Mouse (Mus musculus): Measurements from ENCODE around the gene Eln. TPM values are rescaled to one million over a fixed set of nuclear protein-coding genes. Genes with fewer than 3 reads are reported as not detected.

The Eln gene
- total and polyA plus RNA-seq, 3 experiments: 0.22 TPM; not detected in 2

- no peaks in the 10 kb centered on the region for H3K36me3 ChIP-seq (replicated peaks)
- DNase-seq (ENCODE audit: low spot score) (no peak), ATAC-seq (ENCODE audit: extremely low read depth, insufficient number of reproducible peaks, low FRiP score, poor library complexity, severe bottlenecking) (no peak)
- H3K4me3 ChIP-seq (ENCODE audit: low read depth, low read length): no peak overlapping the region
- H3K4me1 ChIP-seq (ENCODE audit: insufficient read depth, low read depth, low read length): peaks cover 10% of the 10 kb centered on the region; the same call in 1 of the 2 replicates
- peaks cover 53% of the 10 kb centered on the region for H3K27me3 ChIP-seq (ENCODE audit: insufficient read depth, low read length)
- H3K9me3 ChIP-seq (replicated peaks): no peaks in the 10 kb centered on the region
- no peak for TF ChIP-seq TAL1 (conservative IDR thresholded peaks at IDR 0.05; ENCODE audit: low read depth, low read length)
- TF ChIP-seq CTCF (IDR thresholded peaks at IDR 0.05; ENCODE audit: low read depth, low read length): no peak
- no peak for TF ChIP-seq GATA2 (IDR thresholded peaks at IDR 0.05; ENCODE audit: borderline replicate concordance, low read depth, low read length)
- TF ChIP-seq GATA1 (IDR thresholded peaks at IDR 0.05; ENCODE audit: borderline replicate concordance, low read length): no peak
- no peak for TF ChIP-seq POLR2AphosphoS5 (IDR thresholded peaks at IDR 0.05; ENCODE audit: insufficient replicate concordance, low read depth, low read length)
These were observed 69.1 kb downstream of the Eln start for GRCm38 (mm10) chr5:134678031-134678430.

- TF ChIP-seq GATA1 (IDR thresholded peaks at IDR 0.05; ENCODE audit: borderline replicate concordance, low read length) (no peak), POLR2AphosphoS5 (IDR thresholded peaks at IDR 0.05; ENCODE audit: insufficient replicate concordance, low read depth, low read length) (no peak), CTCF (IDR thresholded peaks at IDR 0.05; ENCODE audit: low read depth, low read length) (no peak), TAL1 (conservative IDR thresholded peaks at IDR 0.05; ENCODE audit: low read depth, low read length) (no peak), GATA2 (IDR thresholded peaks at IDR 0.05; ENCODE audit: borderline replicate concordance, low read depth, low read length) (no peak)
- H3K4me3 ChIP-seq (ENCODE audit: low read depth, low read length): no peak overlapping the region
- ATAC-seq (ENCODE audit: extremely low read depth, insufficient number of reproducible peaks, low FRiP score, poor library complexity, severe bottlenecking) (no peak), DNase-seq (ENCODE audit: low spot score) (no peak)
- peaks cover 10% of the 10 kb centered on the region; the same call in 1 of the 2 replicates for H3K4me1 ChIP-seq (ENCODE audit: insufficient read depth, low read depth, low read length)
- no peaks in the 10 kb centered on the region for H3K36me3 ChIP-seq (replicated peaks)
- peaks cover 56% of the 10 kb centered on the region for H3K27me3 ChIP-seq (ENCODE audit: insufficient read depth, low read length)
- H3K9me3 ChIP-seq (replicated peaks): no peaks in the 10 kb centered on the region
These were observed 69.6 kb downstream of the Eln start for GRCm38 (mm10) chr5:134677491-134677890.

- DNase-seq (ENCODE audit: low spot score) (peak; percentile 53), ATAC-seq (ENCODE audit: extremely low read depth, insufficient number of reproducible peaks, low FRiP score, poor library complexity, severe bottlenecking) (no peak; the same call in 1 of the 2 replicates)
- Histone ChIP-seq H3K9me3 (replicated peaks) (no peaks in the 10 kb centered on the region), H3K4me1 (ENCODE audit: insufficient read depth, low read depth, low read length) (peaks cover 10% of the 10 kb centered on the region; the same call in 1 of the 2 replicates), H3K36me3 (replicated peaks) (no peaks in the 10 kb centered on the region), H3K4me3 (ENCODE audit: low read depth, low read length) (no peak overlapping the region), H3K27me3 (ENCODE audit: insufficient read depth, low read length) (peaks cover 59% of the 10 kb centered on the region)
- TF ChIP-seq GATA1 (IDR thresholded peaks at IDR 0.05; ENCODE audit: borderline replicate concordance, low read length): no peak
- no peak for TF ChIP-seq GATA2 (IDR thresholded peaks at IDR 0.05; ENCODE audit: borderline replicate concordance, low read depth, low read length)
- TF ChIP-seq POLR2AphosphoS5 (IDR thresholded peaks at IDR 0.05; ENCODE audit: insufficient replicate concordance, low read depth, low read length): no peak
- TF ChIP-seq TAL1 (conservative IDR thresholded peaks at IDR 0.05; ENCODE audit: low read depth, low read length): no peak
- TF ChIP-seq CTCF (IDR thresholded peaks at IDR 0.05; ENCODE audit: low read depth, low read length): no peak
These were observed 71.0 kb downstream of the Eln start for GRCm38 (mm10) chr5:134675956-134676759.

GRCm38 (mm10) chr5:134674977-134675376, 72.1 kb downstream of the Eln start:
- no peaks in the 10 kb centered on the region for H3K9me3 ChIP-seq (replicated peaks)
- no peak for TF ChIP-seq POLR2AphosphoS5 (IDR thresholded peaks at IDR 0.05; ENCODE audit: insufficient replicate concordance, low read depth, low read length)
- H3K27me3 ChIP-seq (ENCODE audit: insufficient read depth, low read length): peaks cover 59% of the 10 kb centered on the region
- H3K36me3 ChIP-seq (replicated peaks): no peaks in the 10 kb centered on the region
- H3K4me3 ChIP-seq (ENCODE audit: low read depth, low read length): no peak overlapping the region
- no peak for ATAC-seq (ENCODE audit: extremely low read depth, insufficient number of reproducible peaks, low FRiP score, poor library complexity, severe bottlenecking)
- peaks cover 10% of the 10 kb centered on the region; the same call in 1 of the 2 replicates for H3K4me1 ChIP-seq (ENCODE audit: insufficient read depth, low read depth, low read length)
- no peak for DNase-seq (ENCODE audit: low spot score)

GRCm38 (mm10) chr5:134672611-134673010, 74.5 kb downstream of the Eln start:
- ATAC-seq (ENCODE audit: extremely low read depth, insufficient number of reproducible peaks, low FRiP score, poor library complexity, severe bottlenecking): no peak
- Histone ChIP-seq H3K9me3 (replicated peaks) (no peaks in the 10 kb centered on the region), H3K4me3 (ENCODE audit: low read depth, low read length) (no peak overlapping the region), H3K27me3 (ENCODE audit: insufficient read depth, low read length) (peaks cover 42% of the 10 kb centered on the region), H3K36me3 (replicated peaks) (no peaks in the 10 kb centered on the region), H3K4me1 (ENCODE audit: insufficient read depth, low read depth, low read length) (peaks cover 10% of the 10 kb centered on the region; the same call in 1 of the 2 replicates)
- DNase-seq (ENCODE audit: low spot score): no peak
- no peak for TF ChIP-seq TAL1 (conservative IDR thresholded peaks at IDR 0.05; ENCODE audit: low read depth, low read length)
- TF ChIP-seq POLR2AphosphoS5 (IDR thresholded peaks at IDR 0.05; ENCODE audit: insufficient replicate concordance, low read depth, low read length): no peak
- TF ChIP-seq GATA1 (IDR thresholded peaks at IDR 0.05; ENCODE audit: borderline replicate concordance, low read length): no peak
- no peak for TF ChIP-seq CTCF (IDR thresholded peaks at IDR 0.05; ENCODE audit: low read depth, low read length)
- no peak for TF ChIP-seq GATA2 (IDR thresholded peaks at IDR 0.05; ENCODE audit: borderline replicate concordance, low read depth, low read length)

GRCm38 (mm10) chr5:134672198-134672516, 75.0 kb downstream of the Eln start:
- peaks cover 38% of the 10 kb centered on the region for H3K27me3 ChIP-seq (ENCODE audit: insufficient read depth, low read length)
- DNase-seq (ENCODE audit: low spot score): no peak
- ATAC-seq (ENCODE audit: extremely low read depth, insufficient number of reproducible peaks, low FRiP score, poor library complexity, severe bottlenecking): no peak
- H3K9me3 ChIP-seq (replicated peaks): no peaks in the 10 kb centered on the region
- TF ChIP-seq TAL1 (conservative IDR thresholded peaks at IDR 0.05; ENCODE audit: low read depth, low read length): no peak
- no peak for TF ChIP-seq CTCF (IDR thresholded peaks at IDR 0.05; ENCODE audit: low read depth, low read length)
- TF ChIP-seq GATA1 (IDR thresholded peaks at IDR 0.05; ENCODE audit: borderline replicate concordance, low read length): no peak
- TF ChIP-seq GATA2 (IDR thresholded peaks at IDR 0.05; ENCODE audit: borderline replicate concordance, low read depth, low read length): no peak
- no peak for TF ChIP-seq POLR2AphosphoS5 (IDR thresholded peaks at IDR 0.05; ENCODE audit: insufficient replicate concordance, low read depth, low read length)
- H3K4me3 ChIP-seq (ENCODE audit: low read depth, low read length): no peak overlapping the region
- no peaks in the 10 kb centered on the region for H3K36me3 ChIP-seq (replicated peaks)
- peaks cover 10% of the 10 kb centered on the region; the same call in 1 of the 2 replicates for H3K4me1 ChIP-seq (ENCODE audit: insufficient read depth, low read depth, low read length)
